Mouse (Mus musculus): Measurements from ENCODE around the gene Kcne2. TPM values are rescaled to one million over a fixed set of nuclear protein-coding genes. Genes with fewer than 3 reads are reported as not detected.

The Kcne2 gene
- polyA plus RNA-seq, 1 experiment = not detected

GRCm38 (mm10) chr16:92300649-92301411, 8.6 kb downstream of the Kcne2 start, which contains the start of gene Smim11:
Gene Smim11 (plus strand): TSS chr16:92301286.
- peak; percentile 54; the same call in 1 of the 2 replicates for TF ChIP-seq POLR2A (IDR thresholded peaks at IDR 0.05; ENCODE audit: borderline replicate concordance, control insufficient read depth, low read depth, low read length)
- TF ChIP-seq CTCF (IDR thresholded peaks at IDR 0.05; ENCODE audit: control insufficient read depth, insufficient read depth, low read length) = no peak
- Histone ChIP-seq H3K4me1 (ENCODE audit: control insufficient read depth, insufficient read depth, low read length) (peaks cover 2% of the 10 kb centered on the region), H3K4me3 (replicated peaks; ENCODE audit: control insufficient read depth, low read depth, low read length) (peak within 1 kb of the TSS; percentile 81), H3K27ac (ENCODE audit: control insufficient read depth, insufficient read depth, low read depth, low read length, poor library complexity) (peak within 1 kb of the TSS; percentile 5; the same call in 1 of the 2 replicates)
- 9% methylated on average over 32 of the region's 32 CpGs for WGBS

GRCm38 (mm10) chr16:92301412-92301806, 9.2 kb downstream of the Kcne2 start:
- Histone ChIP-seq H3K4me1 (ENCODE audit: control insufficient read depth, insufficient read depth, low read length) (peaks cover 2% of the 10 kb centered on the region), H3K4me3 (replicated peaks; ENCODE audit: control insufficient read depth, low read depth, low read length) (peak overlapping the region; percentile 81), H3K27ac (ENCODE audit: control insufficient read depth, insufficient read depth, low read depth, low read length, poor library complexity) (peak overlapping the region; percentile 5; the same call in 1 of the 2 replicates)
- TF ChIP-seq POLR2A (IDR thresholded peaks at IDR 0.05; ENCODE audit: borderline replicate concordance, control insufficient read depth, low read depth, low read length) (no peak), CTCF (IDR thresholded peaks at IDR 0.05; ENCODE audit: control insufficient read depth, insufficient read depth, low read length) (no peak)
- under 1% methylated on average over 12 of the region's 12 CpGs for WGBS

- Histone ChIP-seq H3K4me3 (replicated peaks; ENCODE audit: control insufficient read depth, low read depth, low read length) (peak overlapping the region; percentile 81), H3K27ac (ENCODE audit: control insufficient read depth, insufficient read depth, low read depth, low read length, poor library complexity) (no peak overlapping the region), H3K4me1 (ENCODE audit: control insufficient read depth, insufficient read depth, low read length) (peaks cover 2% of the 10 kb centered on the region)
- TF ChIP-seq CTCF (IDR thresholded peaks at IDR 0.05; ENCODE audit: control insufficient read depth, insufficient read depth, low read length) = no peak
- WGBS = 34% methylated on average over 5 of the region's 5 CpGs
Observed at GRCm38 (mm10) chr16:92301989-92302388, 9.8 kb downstream of the Kcne2 start.

GRCm38 (mm10) chr16:92302506-92302905, 10.3 kb downstream of the Kcne2 start:
- no peak for TF ChIP-seq POLR2A (IDR thresholded peaks at IDR 0.05; ENCODE audit: borderline replicate concordance, control insufficient read depth, low read depth, low read length)
- TF ChIP-seq CTCF (IDR thresholded peaks at IDR 0.05; ENCODE audit: control insufficient read depth, insufficient read depth, low read length) = no peak
- Histone ChIP-seq H3K4me3 (replicated peaks; ENCODE audit: control insufficient read depth, low read depth, low read length) (peak overlapping the region; percentile 8), H3K4me1 (ENCODE audit: control insufficient read depth, insufficient read depth, low read length) (peaks cover 2% of the 10 kb centered on the region), H3K27ac (ENCODE audit: control insufficient read depth, insufficient read depth, low read depth, low read length, poor library complexity) (no peak overlapping the region)
- 66% methylated on average over 5 of the region's 5 CpGs for WGBS

GRCm38 (mm10) chr16:92305519-92305918, 13.3 kb downstream of the Kcne2 start:
- WGBS = 90% methylated on average over 2 of the region's 2 CpGs
- H3K27ac ChIP-seq (ENCODE audit: control insufficient read depth, insufficient read depth, low read depth, low read length, poor library complexity) = no peak overlapping the region
- no peak for TF ChIP-seq CTCF (IDR thresholded peaks at IDR 0.05; ENCODE audit: control insufficient read depth, insufficient read depth, low read length)
- TF ChIP-seq POLR2A (IDR thresholded peaks at IDR 0.05; ENCODE audit: borderline replicate concordance, control insufficient read depth, low read depth, low read length) = no peak
- peaks cover 2% of the 10 kb centered on the region for H3K4me1 ChIP-seq (ENCODE audit: control insufficient read depth, insufficient read depth, low read length)
- no peak overlapping the region for H3K4me3 ChIP-seq (replicated peaks; ENCODE audit: control insufficient read depth, low read depth, low read length)

- Histone ChIP-seq H3K4me3 (replicated peaks; ENCODE audit: control insufficient read depth, low read depth, low read length) (no peak overlapping the region), H3K4me1 (ENCODE audit: control insufficient read depth, insufficient read depth, low read length) (no peaks in the 10 kb centered on the region; the same call in 1 of the 2 replicates), H3K27ac (ENCODE audit: control insufficient read depth, insufficient read depth, low read depth, low read length, poor library complexity) (no peak overlapping the region)
- 81% methylated on average over 3 of the region's 3 CpGs for WGBS
- TF ChIP-seq POLR2A (IDR thresholded peaks at IDR 0.05; ENCODE audit: borderline replicate concordance, control insufficient read depth, low read depth, low read length) (no peak), CTCF (IDR thresholded peaks at IDR 0.05; ENCODE audit: control insufficient read depth, insufficient read depth, low read length) (no peak)
Observed at GRCm38 (mm10) chr16:92307947-92308346, 15.8 kb downstream of the Kcne2 start.

- Histone ChIP-seq H3K27ac (ENCODE audit: control insufficient read depth, insufficient read depth, low read depth, low read length, poor library complexity) (no peak overlapping the region), H3K4me1 (ENCODE audit: control insufficient read depth, insufficient read depth, low read length) (no peaks in the 10 kb centered on the region; the same call in 1 of the 2 replicates), H3K4me3 (replicated peaks; ENCODE audit: control insufficient read depth, low read depth, low read length) (no peak overlapping the region)
- WGBS = 81% methylated on average over 4 of the region's 4 CpGs
- TF ChIP-seq POLR2A (IDR thresholded peaks at IDR 0.05; ENCODE audit: borderline replicate concordance, control insufficient read depth, low read depth, low read length) = no peak
- no peak for TF ChIP-seq CTCF (IDR thresholded peaks at IDR 0.05; ENCODE audit: control insufficient read depth, insufficient read depth, low read length)
Observed at GRCm38 (mm10) chr16:92309126-92309525, 16.9 kb downstream of the Kcne2 start.

- TF ChIP-seq POLR2A (IDR thresholded peaks at IDR 0.05; ENCODE audit: borderline replicate concordance, control insufficient read depth, low read depth, low read length) (no peak), CTCF (IDR thresholded peaks at IDR 0.05; ENCODE audit: control insufficient read depth, insufficient read depth, low read length) (peak; percentile 80)
- Histone ChIP-seq H3K4me1 (ENCODE audit: control insufficient read depth, insufficient read depth, low read length) (no peaks in the 10 kb centered on the region), H3K4me3 (replicated peaks; ENCODE audit: control insufficient read depth, low read depth, low read length) (no peak overlapping the region), H3K27ac (ENCODE audit: control insufficient read depth, insufficient read depth, low read depth, low read length, poor library complexity) (no peak overlapping the region)
- 48% methylated on average over 13 of the region's 13 CpGs for WGBS
Observed at GRCm38 (mm10) chr16:92313953-92314741, 22.0 kb downstream of the Kcne2 start.
